Mouse (Mus musculus): ENCODE results near the gene Trim40. TPM values are rescaled to one million over a fixed set of nuclear protein-coding genes. Genes with fewer than 3 reads are reported as not detected.
A peak's percentile ranks its signal among the peaks of the same experiment; 100 is the strongest.

The Trim40 gene
- polyA plus RNA-seq, 1 experiment from 2014 or later: 6.8 TPM

GRCm38 (mm10) chr17:36927496-36928120, 37.7 kb upstream of the Trim40 start:
- Histone ChIP-seq H3K4me3 (ENCODE audit: low read depth, low read length) (no peak overlapping the region), H3K9ac (ENCODE audit: low read depth, low read length) (no peak overlapping the region), H3K9me3 (ENCODE audit: control insufficient read depth) (no peaks in the 10 kb centered on the region), H3K27ac (ENCODE audit: low read depth, low read length) (no peak overlapping the region), H3K36me3 (ENCODE audit: control insufficient read depth, insufficient read depth) (no peaks in the 10 kb centered on the region), H3K4me1 (replicated peaks; ENCODE audit: control insufficient read depth, insufficient read depth, low read length) (no peaks in the 10 kb centered on the region), H3K27me3 (replicated peaks; ENCODE audit: control insufficient read depth, insufficient read depth, low read length) (no peaks in the 10 kb centered on the region), H3K4me2 (replicated peaks; ENCODE audit: low read depth) (no peak overlapping the region)
- 44% methylated on average over 10 of the region's 10 CpGs for WGBS
- no peak for ATAC-seq
- no peak for TF ChIP-seq CTCF (IDR thresholded peaks at IDR 0.05; ENCODE audit: low read depth)

GRCm38 (mm10) chr17:36923491-36923890, 33.6 kb upstream of the Trim40 start:
- Histone ChIP-seq H3K27ac (ENCODE audit: low read depth, low read length) (no peak overlapping the region), H3K9ac (ENCODE audit: low read depth, low read length) (no peak overlapping the region), H3K27me3 (replicated peaks; ENCODE audit: control insufficient read depth, insufficient read depth, low read length) (no peaks in the 10 kb centered on the region), H3K4me1 (replicated peaks; ENCODE audit: control insufficient read depth, insufficient read depth, low read length) (no peaks in the 10 kb centered on the region), H3K4me2 (replicated peaks; ENCODE audit: low read depth) (no peak overlapping the region), H3K36me3 (ENCODE audit: control insufficient read depth, insufficient read depth) (no peaks in the 10 kb centered on the region), H3K4me3 (ENCODE audit: low read depth, low read length) (no peak overlapping the region), H3K9me3 (ENCODE audit: control insufficient read depth) (no peaks in the 10 kb centered on the region)
- 67% methylated on average over 4 of the region's 4 CpGs for WGBS
- TF ChIP-seq CTCF (IDR thresholded peaks at IDR 0.05; ENCODE audit: low read depth): no peak
- ATAC-seq: no peak

- Histone ChIP-seq H3K9ac (ENCODE audit: low read depth, low read length) (no peak overlapping the region), H3K4me1 (replicated peaks; ENCODE audit: control insufficient read depth, insufficient read depth, low read length) (no peaks in the 10 kb centered on the region), H3K4me3 (ENCODE audit: low read depth, low read length) (no peak overlapping the region), H3K4me2 (replicated peaks; ENCODE audit: low read depth) (no peak overlapping the region), H3K9me3 (ENCODE audit: control insufficient read depth) (no peaks in the 10 kb centered on the region), H3K27ac (ENCODE audit: low read depth, low read length) (no peak overlapping the region), H3K36me3 (ENCODE audit: control insufficient read depth, insufficient read depth) (no peaks in the 10 kb centered on the region), H3K27me3 (replicated peaks; ENCODE audit: control insufficient read depth, insufficient read depth, low read length) (no peaks in the 10 kb centered on the region)
- TF ChIP-seq CTCF (IDR thresholded peaks at IDR 0.05; ENCODE audit: low read depth): no peak
- ATAC-seq: peak; percentile 43; the same call in 1 of the 2 replicates
- 72% methylated on average over 4 of the region's 4 CpGs for WGBS
Measured at GRCm38 (mm10) chr17:36922715-36923114, 32.8 kb upstream of the Trim40 start.

DNA sequence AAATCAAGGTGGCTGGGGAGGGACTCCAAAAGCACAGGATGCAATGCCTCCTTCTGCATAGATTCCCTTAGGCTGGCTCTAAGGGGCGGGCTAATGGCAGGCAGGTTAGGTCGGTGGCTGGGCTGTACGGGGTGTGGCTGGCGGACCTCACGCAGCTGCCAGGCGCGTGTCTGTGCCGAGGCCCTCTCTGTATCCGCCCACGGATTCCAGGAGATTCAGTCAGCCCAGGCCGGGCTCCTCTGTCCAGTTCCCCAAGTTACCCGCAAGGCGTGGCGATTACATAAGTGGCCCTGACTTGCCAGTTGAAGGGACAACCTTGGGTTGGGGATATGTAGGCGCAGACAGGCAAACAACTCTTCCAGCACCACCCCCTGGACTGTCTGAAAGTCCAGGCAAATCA, 30.3 kb upstream of the Trim40 start:
- WGBS: 27% methylated on average over 15 of the region's 15 CpGs
- H3K27me3 ChIP-seq (replicated peaks; ENCODE audit: control insufficient read depth, insufficient read depth, low read length): no peaks in the 10 kb centered on the region
- no peak overlapping the region for H3K4me3 ChIP-seq (ENCODE audit: low read depth, low read length)
- H3K27ac ChIP-seq (ENCODE audit: low read depth, low read length): no peak overlapping the region
- no peaks in the 10 kb centered on the region for H3K9me3 ChIP-seq (ENCODE audit: control insufficient read depth)
- no peaks in the 10 kb centered on the region for H3K4me1 ChIP-seq (replicated peaks; ENCODE audit: control insufficient read depth, insufficient read depth, low read length)
- H3K36me3 ChIP-seq (ENCODE audit: control insufficient read depth, insufficient read depth): no peaks in the 10 kb centered on the region
- ATAC-seq: peak; percentile 67
- H3K9ac ChIP-seq (ENCODE audit: low read depth, low read length): no peak overlapping the region
- TF ChIP-seq CTCF (IDR thresholded peaks at IDR 0.05; ENCODE audit: low read depth): no peak
- H3K4me2 ChIP-seq (replicated peaks; ENCODE audit: low read depth): peak overlapping the region; percentile 35

GRCm38 (mm10) chr17:36915076-36915475, 25.2 kb upstream of the Trim40 start:
- TF ChIP-seq CTCF (IDR thresholded peaks at IDR 0.05; ENCODE audit: low read depth): peak; percentile 87
- no peak overlapping the region for H3K9ac ChIP-seq (ENCODE audit: low read depth, low read length)
- no peak overlapping the region for H3K27ac ChIP-seq (ENCODE audit: low read depth, low read length)
- 12% methylated on average over 9 of the region's 9 CpGs for WGBS
- H3K4me2 ChIP-seq (replicated peaks; ENCODE audit: low read depth): no peak overlapping the region
- no peaks in the 10 kb centered on the region for H3K36me3 ChIP-seq (ENCODE audit: control insufficient read depth, insufficient read depth)
- no peak for ATAC-seq
- no peaks in the 10 kb centered on the region for H3K9me3 ChIP-seq (ENCODE audit: control insufficient read depth)
- H3K27me3 ChIP-seq (replicated peaks; ENCODE audit: control insufficient read depth, insufficient read depth, low read length): no peaks in the 10 kb centered on the region
- H3K4me3 ChIP-seq (ENCODE audit: low read depth, low read length): no peak overlapping the region
- no peaks in the 10 kb centered on the region for H3K4me1 ChIP-seq (replicated peaks; ENCODE audit: control insufficient read depth, insufficient read depth, low read length)

GRCm38 (mm10) chr17:36914108-36914507, 24.2 kb upstream of the Trim40 start:
- H3K4me1 ChIP-seq (replicated peaks; ENCODE audit: control insufficient read depth, insufficient read depth, low read length): no peaks in the 10 kb centered on the region
- H3K9me3 ChIP-seq (ENCODE audit: control insufficient read depth): no peaks in the 10 kb centered on the region
- H3K9ac ChIP-seq (ENCODE audit: low read depth, low read length): no peak overlapping the region
- no peaks in the 10 kb centered on the region for H3K27me3 ChIP-seq (replicated peaks; ENCODE audit: control insufficient read depth, insufficient read depth, low read length)
- WGBS: 13% methylated on average over 2 of the region's 2 CpGs
- no peak overlapping the region for H3K4me2 ChIP-seq (replicated peaks; ENCODE audit: low read depth)
- ATAC-seq: no peak
- peak; percentile 84 for TF ChIP-seq CTCF (IDR thresholded peaks at IDR 0.05; ENCODE audit: low read depth)
- no peak overlapping the region for H3K27ac ChIP-seq (ENCODE audit: low read depth, low read length)
- no peaks in the 10 kb centered on the region; the same call in 1 of the 2 replicates for H3K36me3 ChIP-seq (ENCODE audit: control insufficient read depth, insufficient read depth)
- H3K4me3 ChIP-seq (ENCODE audit: low read depth, low read length): no peak overlapping the region

All from intestine, postnatal 0 days (tissue).